Mouse (Mus musculus) embryonic facial prominence, embryonic 11.5 days (tissue): ENCODE results near the gene Slc16a10. TPM values are rescaled to one million over a fixed set of nuclear protein-coding genes. Genes with fewer than 3 reads are reported as not detected.
"Not testable (repeated sequence)": the region's sequence is repeated elsewhere in the genome, so short reads cannot be mapped to it uniquely, and the experiment has no call there.

ENCODE experiments used
- ATAC-seq: fragments of 200-750 bp; cut with Nextera tagmentation; replicated peaks from 2 replicates; pipeline ENCODE4 v1.8.0; 2017; ENCODE audit warnings: low read depth; ENCODE audit not compliant: insufficient number of reproducible peaks, low FRiP score, low TSS enrichment
- DNase-seq: peaks from one replicate; pipeline ENCODE4 v3.0.0-alpha.2; 2015; ENCODE audit warnings: low spot score
- H3K27ac ChIP-seq: fragments of 300-500 bp; sonication (generic); replicated peaks from 2 replicates; pipeline ENCODE4 v1.5.1; 2014; ENCODE audit warnings: mild to moderate bottlenecking, low read depth, low read length, control low read depth
- H3K27me3 ChIP-seq: fragments of 300-500 bp; sonication (generic); 2 replicates; pipeline ENCODE4 v1.6.1; 2014; ENCODE audit warnings: mild to moderate bottlenecking, low read length, moderate library complexity, mixed read lengths; ENCODE audit not compliant: control insufficient read depth, insufficient read depth
- H3K36me3 ChIP-seq: fragments of 300-500 bp; sonication (generic); replicated peaks from 2 replicates; pipeline ENCODE4 v1.6.1; 2014; ENCODE audit warnings: low read depth, mild to moderate bottlenecking, low read length, moderate library complexity, mixed read lengths; ENCODE audit not compliant: control insufficient read depth, insufficient read depth
- H3K4me1 ChIP-seq: fragments of 300-500 bp; sonication (generic); 2 replicates; pipeline ENCODE4 v1.6.1; 2014; ENCODE audit warnings: low read length, mixed read lengths; ENCODE audit not compliant: control insufficient read depth, insufficient read depth
- H3K4me2 ChIP-seq: fragments of 300-500 bp; sonication (generic); 2 replicates; pipeline ENCODE4 v1.6.1; 2014; ENCODE audit warnings: low read depth, mild to moderate bottlenecking, control low read depth, low read length, moderate library complexity
- H3K4me3 ChIP-seq: fragments of 300-500 bp; sonication (generic); 2 replicates; pipeline ENCODE4 v1.5.1; 2014; ENCODE audit warnings: low read depth, low read length, control low read depth
- H3K9ac ChIP-seq: fragments of 300-500 bp; sonication (generic); replicated peaks from 2 replicates; pipeline ENCODE4 v1.6.1; 2014; ENCODE audit warnings: mild to moderate bottlenecking, control low read depth, low read length
- H3K9me3 ChIP-seq: fragments of 300-500 bp; sonication (generic); replicated peaks from 2 replicates; pipeline ENCODE4 v1.6.1; 2016; ENCODE audit warnings: mild to moderate bottlenecking, low read length, inconsistent platforms, mixed read lengths; ENCODE audit not compliant: control insufficient read depth
- WGBS: fragments of 180-500 bp; shearing (Covaris S2); extraction: QIAGEN DNeasy Blood & Tissue Kit; methylation state at CpG from one replicate; pipeline ENCODE4 v1.1.7; 2014; 5-methylcytosine and 5-hydroxymethylcytosine counted together
- polyA plus RNA-seq: library from polyadenylated mRNA; unstranded; fragments of >200 nt; fragmentation: Nextera tagmentation; extraction: Ambion mirVana; gene quantifications from 2 replicates; pipeline ENCODE4 v1.2.1, GENCODE M21; 2014

Slc16a10 gene
- polyA plus RNA-seq, 1 experiment from 2014 or later: 5.4 TPM

GRCm38 (mm10) chr10:40025560-40025959, 116.5 kb downstream of the Slc16a10 start:
- peak overlapping the region; percentile 60; the same call in 1 of the 2 replicates for H3K4me3 ChIP-seq
- H3K4me2 ChIP-seq: peak overlapping the region; percentile 98
- ATAC-seq (no peak), DNase-seq (peak; percentile 43)
- H3K4me1 ChIP-seq: no peaks in the 10 kb centered on the region; the same call in 1 of the 2 replicates
- 47% methylated on average over 8 of the region's 8 CpGs for WGBS
- H3K36me3 ChIP-seq: no peaks in the 10 kb centered on the region
- no peak overlapping the region for H3K27ac ChIP-seq
- H3K9ac ChIP-seq: no peak overlapping the region
- no peaks in the 10 kb centered on the region for H3K27me3 ChIP-seq
- no peaks in the 10 kb centered on the region for H3K9me3 ChIP-seq

DNA sequence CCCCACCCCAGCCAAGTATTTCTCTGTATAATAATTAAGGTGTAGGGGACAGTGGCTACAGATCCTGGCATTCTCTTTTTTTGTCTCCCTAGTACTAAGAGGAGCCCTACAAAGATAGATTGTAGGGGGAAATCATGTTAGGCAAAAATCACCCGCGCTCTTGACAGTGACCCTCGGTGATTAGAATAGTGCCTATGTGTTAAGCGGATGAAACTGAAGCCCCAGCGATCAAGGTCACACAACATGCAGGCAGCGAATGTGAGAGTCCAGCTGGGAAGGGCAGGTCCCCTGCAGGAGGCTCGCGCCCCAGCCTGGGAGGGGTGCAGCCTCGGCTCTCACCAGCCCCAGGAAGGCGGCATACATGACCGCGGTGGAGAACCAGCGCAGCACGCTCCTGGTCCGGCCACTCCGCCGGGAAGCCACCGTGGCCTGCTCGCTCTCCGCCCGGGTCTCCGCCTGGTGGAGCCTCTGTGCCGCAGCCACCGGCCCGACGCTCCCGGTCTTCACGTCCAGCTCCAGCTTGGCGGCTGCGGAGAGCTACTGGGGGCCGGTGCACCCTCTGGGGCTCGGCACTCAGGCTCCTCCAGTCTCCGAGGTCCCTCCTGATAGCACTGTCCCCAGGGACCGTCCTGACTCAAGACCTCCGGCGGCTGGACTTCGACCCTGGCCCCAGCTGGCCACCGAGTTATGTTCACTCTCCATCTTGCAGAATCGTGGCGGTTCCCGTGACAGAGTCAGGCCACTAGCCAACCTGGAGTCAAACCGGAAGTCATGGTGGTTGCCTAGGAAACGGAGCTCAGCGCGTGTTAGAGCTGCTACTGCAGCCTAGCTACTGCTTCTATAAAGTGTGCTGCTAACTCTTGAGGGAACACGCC, 117.3 kb downstream of the Slc16a10 start, which contains the start of gene Mfsd4b1:
Mfsd4b1 (minus strand) TSS at position 715 of the 875 bp plus-strand sequence.
- Histone ChIP-seq H3K4me2 (peak within 1 kb of the TSS; percentile 98), H3K36me3 (no peaks in the 10 kb centered on the region), H3K27me3 (no peaks in the 10 kb centered on the region), H3K4me1 (no peaks in the 10 kb centered on the region; the same call in 1 of the 2 replicates), H3K4me3 (peak within 1 kb of the TSS; percentile 60), H3K9me3 (no peaks in the 10 kb centered on the region), H3K9ac (peak within 1 kb of the TSS; percentile 64), H3K27ac (no peak within 1 kb of the TSS)
- peak; percentile 96 for DNase-seq
- WGBS: under 1% methylated on average over 44 of the region's 46 CpGs
- peak; percentile 92 for ATAC-seq

- Histone ChIP-seq H3K36me3 (no peaks in the 10 kb centered on the region), H3K4me2 (no peak overlapping the region), H3K9me3 (no peaks in the 10 kb centered on the region), H3K27ac (no peak overlapping the region), H3K4me1 (no peaks in the 10 kb centered on the region; the same call in 1 of the 2 replicates), H3K27me3 (no peaks in the 10 kb centered on the region), H3K9ac (no peak overlapping the region), H3K4me3 (no peak overlapping the region)
- ATAC-seq (no peak), DNase-seq (no peak)
- 65% methylated on average over 2 of the region's 2 CpGs for WGBS
These were observed 121.7 kb downstream of the Slc16a10 start for GRCm38 (mm10) chr10:40020401-40020800.

- Histone ChIP-seq H3K27ac (no peak overlapping the region), H3K4me1 (no peaks in the 10 kb centered on the region), H3K27me3 (no peaks in the 10 kb centered on the region), H3K4me3 (no peak overlapping the region), H3K4me2 (no peak overlapping the region), H3K9ac (no peak overlapping the region), H3K9me3 (no peaks in the 10 kb centered on the region), H3K36me3 (no peaks in the 10 kb centered on the region)
- no peak for ATAC-seq
- DNase-seq: no peak
- WGBS: 53% methylated on average over 3 of the region's 3 CpGs
These were observed 122.6 kb downstream of the Slc16a10 start for GRCm38 (mm10) chr10:40019492-40019891.

- Histone ChIP-seq H3K4me2 (no peak overlapping the region), H3K27ac (no peak overlapping the region), H3K9ac (no peak overlapping the region), H3K4me1 (no peaks in the 10 kb centered on the region), H3K36me3 (no peaks in the 10 kb centered on the region), H3K4me3 (no peak overlapping the region), H3K9me3 (no peaks in the 10 kb centered on the region), H3K27me3 (no peaks in the 10 kb centered on the region)
- DNase-seq: no peak
- ATAC-seq: no peak
- WGBS: 87% methylated on average over 5 of the region's 5 CpGs
These were observed 123.7 kb downstream of the Slc16a10 start for GRCm38 (mm10) chr10:40018261-40018860.

GRCm38 (mm10) chr10:40009591-40009990, 132.5 kb downstream of the Slc16a10 start:
- ATAC-seq (no peak), DNase-seq (no peak)
- H3K36me3 ChIP-seq: no peaks in the 10 kb centered on the region
- no peak overlapping the region for H3K27ac ChIP-seq
- H3K4me3 ChIP-seq: no peak overlapping the region
- no peak overlapping the region for H3K9ac ChIP-seq
- no peak overlapping the region for H3K4me2 ChIP-seq
- 85% methylated on average over 11 of the region's 11 CpGs for WGBS
- H3K27me3 ChIP-seq: no peaks in the 10 kb centered on the region
- H3K4me1 ChIP-seq: no peaks in the 10 kb centered on the region
- no peaks in the 10 kb centered on the region for H3K9me3 ChIP-seq

GRCm38 (mm10) chr10:40008847-40009246, 133.2 kb downstream of the Slc16a10 start:
- H3K36me3 ChIP-seq, H3K27ac ChIP-seq, ATAC-seq, H3K27me3 ChIP-seq, H3K4me2 ChIP-seq, H3K9me3 ChIP-seq, H3K9ac ChIP-seq, H3K4me1 ChIP-seq, DNase-seq, H3K4me3 ChIP-seq: not testable (repeated sequence)
- WGBS: 81% methylated on average over 4 of the region's 4 CpGs

DNA sequence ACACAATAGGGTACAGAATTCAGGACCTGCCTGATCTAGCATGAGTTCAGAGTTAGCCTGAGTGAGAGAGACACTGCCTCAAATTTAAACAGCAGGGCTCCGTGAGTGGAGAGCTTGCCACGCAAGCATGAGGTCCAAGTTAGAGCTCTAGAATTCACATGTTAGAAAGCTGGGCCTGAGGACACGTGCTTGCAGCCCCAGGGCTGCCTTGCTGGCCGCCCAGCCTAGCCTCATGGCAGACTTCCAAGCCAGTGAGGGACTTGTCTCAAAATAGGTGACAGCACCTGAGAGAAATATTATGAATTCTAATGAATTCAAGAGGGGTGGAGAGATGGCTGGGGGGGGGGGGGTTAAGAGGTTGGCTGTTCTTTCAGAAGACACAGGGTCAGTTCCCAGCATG, 134.1 kb downstream of the Slc16a10 start:
- ATAC-seq (no peak), DNase-seq (no peak)
- H3K4me2 ChIP-seq: no peak overlapping the region
- no peak overlapping the region for H3K4me3 ChIP-seq
- no peak overlapping the region for H3K9ac ChIP-seq
- no peaks in the 10 kb centered on the region for H3K27me3 ChIP-seq
- no peak overlapping the region for H3K27ac ChIP-seq
- H3K9me3 ChIP-seq: no peaks in the 10 kb centered on the region
- 92% methylated on average over 4 of the region's 4 CpGs for WGBS
- H3K36me3 ChIP-seq: no peaks in the 10 kb centered on the region
- no peaks in the 10 kb centered on the region for H3K4me1 ChIP-seq
